Mouse (Mus musculus) limb, embryonic 11.5 days (tissue): ENCODE results near the gene Synpo2. TPM values are rescaled to one million over a fixed set of nuclear protein-coding genes. Genes with fewer than 3 reads are reported as not detected.

ENCODE experiments used
- ATAC-seq: fragments of 200-750 bp; cut with Nextera tagmentation; 2 replicates; pipeline ENCODE4 v1.8.0; 2017; ENCODE audit warnings: low read depth; ENCODE audit not compliant: insufficient number of reproducible peaks, low FRiP score, low TSS enrichment
- DNase-seq: peaks from one replicate; pipeline ENCODE4 v3.0.0-alpha.2; 2015; ENCODE audit warnings: low spot score
- H3K27ac ChIP-seq: fragments of 300-500 bp; sonication (generic); replicated peaks from 2 replicates; pipeline ENCODE4 v1.5.1; 2014; ENCODE audit warnings: low read depth, mild to moderate bottlenecking, low read length
- H3K27me3 ChIP-seq: fragments of 300-500 bp; sonication (generic); 2 replicates; pipeline ENCODE4 v1.6.1; 2014; ENCODE audit warnings: mild to moderate bottlenecking, low read length, mixed read lengths; ENCODE audit not compliant: control insufficient read depth, insufficient read depth
- H3K36me3 ChIP-seq: fragments of 300-500 bp; sonication (generic); 2 replicates; pipeline ENCODE4 v1.6.1; 2014; ENCODE audit warnings: mild to moderate bottlenecking, low read length, moderate library complexity, mixed read lengths; ENCODE audit not compliant: control insufficient read depth, insufficient read depth
- H3K4me1 ChIP-seq: fragments of 300-500 bp; sonication (generic); 2 replicates; pipeline ENCODE4 v1.6.1; 2014; ENCODE audit warnings: low read length, mixed read lengths; ENCODE audit not compliant: control insufficient read depth, insufficient read depth
- H3K4me2 ChIP-seq: fragments of 300-500 bp; sonication (generic); 2 replicates; pipeline ENCODE4 v1.6.1; 2014; ENCODE audit warnings: low read depth, mild to moderate bottlenecking, moderate library complexity; ENCODE audit not compliant: severe bottlenecking
- H3K4me3 ChIP-seq: fragments of 300-500 bp; sonication (generic); 2 replicates; pipeline ENCODE4 v1.5.1; 2014; ENCODE audit warnings: low read depth, low read length
- H3K9ac ChIP-seq: fragments of 300-500 bp; sonication (generic); 2 replicates; pipeline ENCODE4 v1.6.1; 2014; ENCODE audit warnings: mild to moderate bottlenecking, low read length
- H3K9me3 ChIP-seq: fragments of 300-500 bp; sonication (generic); 2 replicates; pipeline ENCODE4 v1.6.1; 2016; ENCODE audit warnings: low read length; ENCODE audit not compliant: control insufficient read depth
- WGBS: fragments of 180-500 bp; shearing (Covaris S2); extraction: QIAGEN DNeasy Blood & Tissue Kit; methylation state at CpG from one replicate; pipeline ENCODE4 v1.1.7; 2014; 5-methylcytosine and 5-hydroxymethylcytosine counted together
- polyA plus RNA-seq: library from polyadenylated mRNA; unstranded; fragments of >200 nt; fragmentation: Nextera tagmentation; extraction: Ambion mirVana; gene quantifications from 2 replicates; pipeline ENCODE4 v1.2.1, GENCODE M21; 2014

Gene Synpo2
- polyA plus RNA-seq, 1 experiment from 2014 or later: 4.2 TPM

GRCm38 (mm10) chr3:123153337-123153736 lies 82.6 kb downstream of the Synpo2 start:
- H3K4me1 ChIP-seq: no peaks in the 10 kb centered on the region
- no peak overlapping the region for H3K27ac ChIP-seq
- no peaks in the 10 kb centered on the region for H3K27me3 ChIP-seq
- H3K4me3 ChIP-seq: no peak overlapping the region
- 87% methylated on average over 8 of the region's 8 CpGs for WGBS
- H3K36me3 ChIP-seq: no peaks in the 10 kb centered on the region
- no peak for ATAC-seq
- H3K4me2 ChIP-seq: no peak overlapping the region
- no peaks in the 10 kb centered on the region for H3K9me3 ChIP-seq
- no peak overlapping the region for H3K9ac ChIP-seq
- no peak for DNase-seq

GRCm38 (mm10) chr3:123152911-123153310 lies 83.0 kb downstream of the Synpo2 start:
- H3K27me3 ChIP-seq: no peaks in the 10 kb centered on the region
- H3K9me3 ChIP-seq: no peaks in the 10 kb centered on the region
- H3K4me2 ChIP-seq: no peak overlapping the region
- H3K4me3 ChIP-seq: no peak overlapping the region
- DNase-seq (no peak), ATAC-seq (no peak)
- H3K4me1 ChIP-seq: no peaks in the 10 kb centered on the region
- no peak overlapping the region for H3K27ac ChIP-seq
- WGBS: 91% methylated on average over 5 of the region's 5 CpGs
- no peak overlapping the region for H3K9ac ChIP-seq
- no peaks in the 10 kb centered on the region for H3K36me3 ChIP-seq

GRCm38 (mm10) chr3:123150523-123151135 lies 85.3 kb downstream of the Synpo2 start:
- Histone ChIP-seq H3K4me2 (no peak overlapping the region), H3K9me3 (no peaks in the 10 kb centered on the region), H3K27me3 (no peaks in the 10 kb centered on the region), H3K27ac (no peak overlapping the region), H3K9ac (no peak overlapping the region), H3K4me3 (no peak overlapping the region), H3K36me3 (no peaks in the 10 kb centered on the region), H3K4me1 (no peaks in the 10 kb centered on the region)
- ATAC-seq (no peak), DNase-seq (no peak)
- WGBS: 51% methylated on average over 8 of the region's 8 CpGs

GRCm38 (mm10) chr3:123149380-123150162 lies 86.4 kb downstream of the Synpo2 start:
- ATAC-seq (no peak), DNase-seq (no peak)
- Histone ChIP-seq H3K27me3 (no peaks in the 10 kb centered on the region), H3K27ac (no peak overlapping the region), H3K36me3 (no peaks in the 10 kb centered on the region), H3K9me3 (no peaks in the 10 kb centered on the region), H3K4me1 (no peaks in the 10 kb centered on the region), H3K4me2 (no peak overlapping the region), H3K4me3 (no peak overlapping the region), H3K9ac (no peak overlapping the region)
- WGBS: 82% methylated on average over 10 of the region's 10 CpGs

GRCm38 (mm10) chr3:123148641-123149040 lies 87.3 kb downstream of the Synpo2 start:
- no peak overlapping the region for H3K4me2 ChIP-seq
- ATAC-seq (no peak), DNase-seq (no peak)
- no peaks in the 10 kb centered on the region for H3K4me1 ChIP-seq
- 89% methylated on average over 3 of the region's 3 CpGs for WGBS
- H3K27me3 ChIP-seq: no peaks in the 10 kb centered on the region
- H3K36me3 ChIP-seq: no peaks in the 10 kb centered on the region
- H3K9ac ChIP-seq: no peak overlapping the region
- no peak overlapping the region for H3K4me3 ChIP-seq
- H3K27ac ChIP-seq: no peak overlapping the region
- H3K9me3 ChIP-seq: no peaks in the 10 kb centered on the region

DNA sequence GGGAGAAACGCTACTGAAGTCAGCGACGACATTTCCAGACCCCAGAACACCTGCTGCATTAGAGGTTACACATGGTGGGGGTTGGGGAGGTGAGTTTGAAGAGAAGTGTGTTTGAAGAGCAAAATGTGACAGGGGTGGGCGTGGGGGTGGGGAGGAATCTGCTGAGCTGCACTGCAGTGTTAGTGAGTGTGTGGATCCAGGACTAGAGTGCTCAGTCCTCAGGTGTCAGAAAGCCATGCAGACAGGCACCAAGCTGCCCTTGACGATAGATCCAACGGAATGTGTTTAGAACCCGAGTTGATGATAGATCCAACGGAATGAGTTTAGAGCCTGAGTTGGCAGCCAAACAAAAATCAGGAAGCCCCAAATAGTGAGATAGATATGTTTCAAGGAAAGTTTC lies 89.4 kb downstream of the Synpo2 start:
- no peak overlapping the region for H3K27ac ChIP-seq
- no peaks in the 10 kb centered on the region for H3K9me3 ChIP-seq
- no peak overlapping the region for H3K9ac ChIP-seq
- DNase-seq (no peak), ATAC-seq (no peak)
- no peak overlapping the region for H3K4me2 ChIP-seq
- H3K4me1 ChIP-seq: no peaks in the 10 kb centered on the region
- no peak overlapping the region for H3K4me3 ChIP-seq
- H3K27me3 ChIP-seq: no peaks in the 10 kb centered on the region
- H3K36me3 ChIP-seq: no peaks in the 10 kb centered on the region
- WGBS: 74% methylated on average over 8 of the region's 8 CpGs

- Histone ChIP-seq H3K27me3 (no peaks in the 10 kb centered on the region), H3K4me2 (no peak overlapping the region), H3K36me3 (no peaks in the 10 kb centered on the region), H3K4me1 (no peaks in the 10 kb centered on the region), H3K9ac (no peak overlapping the region), H3K27ac (no peak overlapping the region), H3K9me3 (no peaks in the 10 kb centered on the region), H3K4me3 (no peak overlapping the region)
- DNase-seq (no peak), ATAC-seq (no peak)
- 89% methylated on average over 4 of the region's 4 CpGs for WGBS
These were observed 90.0 kb downstream of the Synpo2 start for GRCm38 (mm10) chr3:123145942-123146341.

- Histone ChIP-seq H3K27ac (no peak overlapping the region), H3K9me3 (no peaks in the 10 kb centered on the region), H3K4me1 (no peaks in the 10 kb centered on the region), H3K9ac (no peak overlapping the region), H3K4me2 (no peak overlapping the region), H3K4me3 (no peak overlapping the region), H3K36me3 (no peaks in the 10 kb centered on the region), H3K27me3 (no peaks in the 10 kb centered on the region)
- WGBS: 88% methylated on average over 6 of the region's 6 CpGs
- no peak for DNase-seq
- ATAC-seq: no peak
These were observed 92.5 kb downstream of the Synpo2 start for GRCm38 (mm10) chr3:123143412-123143811.
